Mouse (Mus musculus): ENCODE measurements around the gene Sorcs2.

DNA sequence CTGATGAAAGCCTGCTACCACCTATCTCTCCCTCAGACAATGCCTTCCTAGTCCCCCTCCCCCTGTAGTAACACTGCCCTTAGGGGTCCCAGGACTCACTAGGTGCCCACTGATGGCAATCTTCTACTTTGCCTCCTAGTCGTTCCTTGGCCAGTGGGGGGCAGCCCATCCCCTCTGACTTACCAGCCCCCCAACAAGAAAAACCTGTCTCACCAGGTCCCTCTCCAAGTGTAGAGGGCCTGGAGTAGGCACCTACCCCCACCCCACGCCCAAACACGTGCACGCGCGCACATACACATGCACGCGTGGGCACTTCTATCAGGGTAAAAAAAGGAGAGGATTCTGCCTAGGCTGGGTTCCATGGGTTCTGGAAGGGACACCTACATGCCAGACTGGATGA, 77.3 kb downstream of the Sorcs2 start:
- no peak for TF ChIP-seq CTCF (conservative IDR thresholded peaks at IDR 0.05; ENCODE audit: low read length)
- no peak for TF ChIP-seq POU5F1 (IDR thresholded peaks at IDR 0.05; ENCODE audit: borderline replicate concordance, low read length)
- no peak for TF ChIP-seq NANOG (IDR thresholded peaks at IDR 0.05; ENCODE audit: borderline replicate concordance, low read length)
